Mouse (Mus musculus) cerebellum, postnatal 25 days (tissue): ENCODE measurements around the gene Apol6.
A peak's percentile ranks its signal among the peaks of the same experiment; 100 is the strongest.

Experiments
- DNase-seq, 2 experiments: peaks; one replicate each; pipeline ENCODE4 v3.0.0; 2021; ENCODE audit warnings: mixed read lengths in 2 of 2

Apol6 gene

GRCm38 (mm10) chr15:77044597-77045320 is at the start of gene Apol6:
Apol6 (plus strand) TSS chr15:77044729.
- no peak for DNase-seq

DNA sequence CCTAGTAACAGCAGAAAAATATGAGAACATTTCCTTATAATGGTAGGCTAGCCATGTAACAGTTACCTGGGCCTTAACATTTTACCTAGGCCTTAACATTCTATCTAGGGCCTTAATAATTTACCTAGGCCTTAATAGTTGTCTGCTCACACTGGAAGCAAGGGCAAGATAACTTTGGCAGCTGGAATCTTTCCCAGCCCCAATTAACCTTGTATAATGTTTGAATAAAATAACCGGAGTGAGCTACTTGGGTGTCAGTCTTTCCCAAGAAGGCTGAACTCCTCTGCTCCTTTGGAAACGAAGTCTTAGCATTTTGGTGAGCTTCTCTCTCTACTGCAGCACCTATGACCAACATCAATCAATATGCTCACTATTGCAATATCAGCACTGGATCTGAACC is 46.5 kb upstream of the Apol6 start:
- DNase-seq = no peak

DNA sequence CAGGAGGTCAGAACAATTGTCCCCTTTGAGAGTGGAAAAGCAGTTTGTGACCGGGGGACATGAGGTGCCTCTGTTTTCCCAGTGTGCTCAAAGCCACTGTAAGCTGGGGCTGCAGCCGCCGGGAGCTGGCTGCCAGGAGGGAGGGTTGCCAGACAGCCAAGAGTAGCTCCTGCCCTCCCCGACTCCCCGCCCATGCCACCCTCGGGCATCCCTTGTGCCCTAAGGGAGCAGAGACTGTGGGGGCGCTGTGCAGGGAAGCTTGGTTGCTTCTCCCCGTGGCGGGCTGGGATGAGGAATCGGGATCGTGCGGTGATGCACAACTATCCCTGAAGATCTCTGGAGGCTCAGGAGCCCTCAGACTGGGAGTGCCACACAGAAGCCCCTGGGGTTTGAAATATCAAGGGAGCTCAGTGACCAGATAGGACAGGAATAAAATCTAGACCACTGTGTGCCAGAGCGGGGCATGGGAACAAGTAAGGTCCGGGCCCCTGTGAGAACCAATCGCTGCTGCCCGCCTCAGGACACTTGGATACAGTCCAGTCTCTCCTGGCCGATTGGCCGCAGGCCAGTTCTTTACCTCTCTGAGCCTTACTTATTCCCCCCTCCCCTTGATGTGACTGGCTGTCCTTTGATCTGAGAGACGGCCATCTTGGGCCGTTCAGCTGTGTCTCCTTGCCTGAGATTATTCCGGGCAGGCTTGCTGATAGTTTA is 45.5 kb upstream of the Apol6 start:
- DNase-seq = peak; percentile 20 to 51

GRCm38 (mm10) chr15:77003173-77003867 is 41.2 kb upstream of the Apol6 start:
- peak in 1 of 2 experiments; percentile 15 for DNase-seq

GRCm38 (mm10) chr15:77003868-77004215 is 40.7 kb upstream of the Apol6 start:
- peak; percentile 64 to 75 for DNase-seq

- peak in 1 of 2 experiments; percentile 31 for DNase-seq
Measured at GRCm38 (mm10) chr15:77008851-77009250, 35.7 kb upstream of the Apol6 start.

DNA sequence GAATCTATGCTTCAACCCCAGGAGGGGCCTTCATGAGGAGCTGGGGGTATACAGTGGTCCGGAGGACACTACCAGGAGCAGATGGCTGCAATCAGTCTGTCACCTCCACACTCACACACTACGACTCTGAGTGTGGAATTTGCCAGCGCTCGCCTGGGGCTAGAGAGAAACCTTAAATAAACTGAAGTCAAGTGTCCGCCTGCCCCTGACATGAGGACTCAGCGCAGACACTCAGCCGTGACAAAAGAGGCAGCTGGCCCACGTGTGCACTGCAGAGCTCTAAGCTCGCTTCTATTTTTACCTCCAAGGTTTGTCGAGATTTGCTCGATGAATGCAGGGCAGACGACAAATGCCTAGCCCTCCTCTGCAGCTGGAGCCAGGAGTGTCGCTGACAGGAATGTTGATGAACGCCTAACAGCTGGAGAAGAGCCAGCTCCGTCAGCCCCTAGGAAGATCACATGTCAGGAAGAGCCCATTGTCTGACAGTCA is 30.7 kb upstream of the Apol6 start:
- DNase-seq = no peak

DNA sequence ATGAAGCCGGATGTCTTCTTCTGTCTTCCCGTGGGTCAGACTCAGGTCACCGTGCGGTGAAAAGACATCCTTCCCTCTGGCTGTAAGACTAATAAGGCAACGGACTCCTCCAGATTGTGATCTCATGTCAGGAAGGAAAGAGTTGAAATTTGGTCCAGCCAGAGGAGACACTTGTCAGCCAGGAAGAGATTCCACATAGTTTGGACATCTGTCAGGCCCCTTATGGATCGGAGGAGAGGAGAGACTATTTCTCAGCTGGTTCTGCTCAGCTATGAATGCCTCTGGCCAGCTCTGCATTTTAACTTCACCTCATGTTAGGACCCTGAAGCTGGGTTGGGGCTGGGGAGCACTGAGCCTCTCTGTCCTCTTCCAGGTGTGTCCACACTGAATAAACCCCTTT is 30.1 kb upstream of the Apol6 start:
- DNase-seq = no peak

DNA sequence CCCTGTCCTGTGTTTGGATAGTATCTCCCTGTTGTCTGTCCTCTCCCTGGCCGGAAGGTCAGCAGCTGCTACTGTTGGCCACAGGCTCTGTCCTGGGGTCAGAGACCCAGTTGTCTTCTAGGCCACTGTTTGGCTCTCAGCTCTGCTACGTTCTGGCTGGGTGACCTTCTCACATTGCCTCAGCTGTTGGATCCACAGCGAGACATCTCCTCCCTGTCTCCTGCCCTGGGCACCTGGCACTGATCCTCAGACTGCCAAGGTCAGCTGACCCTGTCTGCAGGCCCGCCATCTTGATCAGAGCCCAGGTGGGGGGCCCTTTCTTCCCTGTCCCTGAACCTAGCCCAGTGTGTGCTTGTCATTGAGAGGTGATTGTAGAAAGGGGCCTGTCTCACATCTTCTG is 29.5 kb upstream of the Apol6 start:
- DNase-seq = no peak

- no peak for DNase-seq
Measured at GRCm38 (mm10) chr15:77016509-77016908, 28.0 kb upstream of the Apol6 start.

DNA sequence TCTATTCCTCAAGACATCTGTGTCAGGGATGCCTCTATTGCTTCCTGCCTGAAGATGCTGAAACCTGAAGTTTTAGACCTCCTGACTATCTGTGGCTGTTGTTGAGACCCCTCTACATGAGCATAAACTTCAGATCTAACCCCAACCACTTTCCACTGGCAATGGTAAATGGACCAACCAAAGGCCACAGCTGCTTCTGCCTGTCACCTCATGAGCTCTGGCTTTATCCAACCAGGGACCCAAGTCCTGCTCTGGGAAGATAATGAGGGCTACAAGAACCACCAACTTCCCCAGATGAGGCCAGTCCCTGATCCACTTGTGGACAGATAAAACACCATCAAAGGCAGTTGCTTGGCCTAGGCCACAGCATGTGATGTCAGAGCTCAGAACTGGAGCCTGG is 26.6 kb upstream of the Apol6 start:
- DNase-seq = no peak

DNA sequence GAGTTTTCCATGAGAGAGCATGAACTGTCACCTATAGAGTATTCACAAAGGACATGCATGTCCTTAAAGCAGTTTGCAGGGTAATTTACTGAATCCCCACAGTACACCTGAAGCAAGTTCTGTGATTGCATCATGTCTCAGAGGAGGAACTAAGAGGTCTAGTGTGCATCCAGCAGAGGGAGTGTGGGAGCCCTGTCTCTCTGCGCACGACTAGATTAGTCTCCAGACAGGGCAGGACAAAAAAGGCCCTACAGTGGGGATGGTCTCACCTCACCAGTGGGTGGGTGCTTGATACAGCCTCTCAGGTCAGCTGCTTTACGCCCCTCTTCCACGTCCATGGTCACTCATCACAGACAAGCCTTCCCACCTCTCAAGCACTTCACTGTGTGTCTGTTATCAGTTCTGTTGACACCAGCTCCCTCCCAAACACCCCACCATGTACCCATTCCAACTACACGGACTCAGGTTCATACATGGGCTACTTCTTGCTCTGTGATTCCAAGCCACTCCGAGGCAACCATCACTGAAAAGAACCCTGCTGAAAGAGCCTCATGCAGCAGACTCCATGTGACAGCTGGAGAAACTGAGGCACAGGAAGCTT is 25.7 kb upstream of the Apol6 start:
- peak in 1 of 2 experiments; percentile 48 for DNase-seq

DNA sequence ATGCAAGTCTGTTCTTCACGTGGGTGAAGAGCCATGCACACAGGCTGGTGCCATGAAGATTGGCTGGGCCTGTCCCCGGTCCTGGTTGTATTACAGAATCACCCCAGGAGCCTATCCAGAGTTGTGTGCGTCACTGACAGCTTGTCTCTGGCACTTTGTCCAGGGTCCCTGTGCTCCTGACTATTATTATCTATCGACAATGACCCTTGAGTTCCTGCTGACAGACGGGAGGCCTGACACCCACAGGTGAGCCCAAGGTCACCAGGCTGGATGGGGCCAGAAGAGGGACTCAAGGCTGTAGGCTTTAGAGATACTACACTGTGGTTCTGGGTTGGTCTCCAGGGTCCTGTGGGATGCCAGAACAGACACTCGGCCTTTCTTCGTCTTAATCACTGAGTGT is 25.0 kb upstream of the Apol6 start:
- no peak for DNase-seq

DNA sequence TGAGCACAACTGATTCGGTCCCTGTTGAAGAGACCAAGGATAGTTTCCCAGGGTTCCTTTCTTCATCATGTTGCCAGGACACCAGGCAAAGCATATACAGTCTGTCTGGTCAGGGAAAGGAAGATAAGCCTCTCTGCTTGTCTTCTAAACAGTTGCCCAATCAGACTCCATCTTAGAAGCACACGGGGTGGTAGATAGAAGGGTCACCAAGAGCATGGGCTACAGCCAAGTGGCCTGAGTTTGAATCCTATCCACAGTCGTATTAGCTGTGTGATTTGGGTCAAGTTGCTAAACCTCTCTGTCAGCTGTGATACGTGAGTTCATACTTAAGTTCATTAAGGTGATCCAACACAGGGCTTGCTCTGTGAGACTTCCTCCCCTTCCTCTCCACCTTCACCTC is 24.4 kb upstream of the Apol6 start:
- no peak for DNase-seq

DNA sequence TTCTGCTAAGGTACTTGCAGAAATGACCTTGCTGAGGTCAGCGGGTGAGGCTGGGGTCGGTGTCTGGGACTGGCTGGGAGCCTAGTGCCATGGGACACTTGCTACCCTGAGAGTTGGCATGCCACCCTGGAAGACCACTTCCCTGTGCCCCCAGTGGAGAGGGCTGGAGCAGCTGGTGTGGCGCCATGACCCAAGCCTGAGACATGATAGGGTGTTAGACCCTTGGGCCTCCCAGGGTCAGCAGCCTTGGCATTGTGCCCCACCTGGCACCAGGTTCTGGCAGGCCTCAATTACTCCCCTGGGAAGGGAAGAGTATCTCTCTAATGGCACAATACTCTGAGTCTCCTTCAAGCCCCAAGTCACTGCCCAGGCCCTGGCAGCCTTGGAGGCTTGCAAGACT is 23.5 kb upstream of the Apol6 start:
- DNase-seq = no peak

- DNase-seq = no peak
Measured at GRCm38 (mm10) chr15:77021851-77022250, 22.7 kb upstream of the Apol6 start.

DNA sequence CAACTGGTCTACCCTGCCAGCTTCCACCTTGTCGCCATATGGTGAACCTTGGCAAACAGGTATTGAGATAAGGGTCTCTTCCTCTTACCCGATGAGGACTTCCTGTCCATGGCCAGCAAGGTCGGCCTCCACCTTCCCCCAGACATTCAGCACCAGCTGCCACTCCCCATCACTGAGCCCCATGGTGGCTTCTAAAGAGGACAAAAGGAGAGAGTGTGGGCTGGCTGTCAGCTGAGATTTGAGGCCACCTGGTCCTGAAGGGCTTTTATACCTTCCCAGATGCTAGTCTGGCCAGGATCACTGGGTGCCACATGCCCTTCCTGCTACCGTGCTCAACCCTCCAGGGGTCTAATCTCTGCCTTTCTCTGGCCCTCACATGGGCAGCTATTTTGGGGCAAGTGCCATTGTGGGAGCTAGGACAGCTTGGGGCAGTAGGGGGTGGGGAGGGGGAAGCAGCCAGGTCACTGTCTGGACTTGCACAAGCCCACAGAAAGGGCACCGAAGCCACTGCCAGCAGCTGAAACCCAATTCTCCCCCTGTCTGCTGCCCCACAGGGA is 22.1 kb upstream of the Apol6 start:
- DNase-seq = peak; percentile 51 to 58

- no peak for DNase-seq
Measured at GRCm38 (mm10) chr15:77025884-77026583, 18.5 kb upstream of the Apol6 start.

DNA sequence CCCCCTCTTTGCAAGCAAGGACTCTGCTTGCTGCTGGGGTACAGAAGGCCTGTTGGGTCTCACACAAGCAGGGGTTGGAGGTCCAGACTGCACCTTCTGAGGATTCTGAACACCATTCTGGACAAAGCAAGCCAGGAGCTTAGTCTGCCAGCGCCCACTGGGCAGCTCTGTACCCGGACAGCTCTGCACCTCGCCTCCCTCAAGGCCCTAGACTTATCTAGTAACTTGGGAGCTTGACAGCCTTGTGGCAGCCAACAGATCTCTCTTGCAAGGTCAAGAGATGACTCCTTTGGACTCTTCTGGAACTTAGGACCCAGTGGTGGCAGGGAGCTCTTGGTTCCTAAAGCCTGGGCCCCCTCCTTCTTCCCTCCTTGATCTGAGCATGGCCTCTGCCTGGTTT is 17.4 kb upstream of the Apol6 start:
- DNase-seq = no peak

DNA sequence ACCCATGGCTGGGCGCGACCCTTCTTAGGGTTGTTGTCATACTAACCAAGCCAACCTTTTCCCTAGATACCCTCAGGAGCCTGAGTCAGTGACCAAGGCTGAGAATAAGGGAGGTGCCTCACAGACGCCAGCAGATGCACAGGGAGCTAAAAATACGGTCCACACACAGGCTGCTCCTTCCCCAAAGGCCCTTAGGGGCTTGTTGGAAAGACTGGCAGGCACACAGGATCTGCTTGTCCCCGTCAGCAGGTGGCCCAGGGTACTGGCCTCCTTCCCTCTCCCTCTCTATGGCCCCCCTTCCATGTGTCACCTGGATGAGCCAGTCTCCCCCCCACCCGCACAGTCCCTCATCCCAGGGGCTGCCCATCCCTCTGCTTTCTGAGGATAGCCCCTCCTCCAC is 16.9 kb upstream of the Apol6 start:
- DNase-seq = no peak

- DNase-seq = peak; percentile 70 to 78
Measured at GRCm38 (mm10) chr15:77029331-77029991, 15.1 kb upstream of the Apol6 start.

- no peak for DNase-seq
Measured at GRCm38 (mm10) chr15:77031271-77031670, 13.3 kb upstream of the Apol6 start.
